Mouse (Mus musculus): ENCODE results near the gene Rpap2.
A peak's percentile ranks its signal among the peaks of the same experiment; 100 is the strongest.

The Rpap2 gene

GRCm38 (mm10) chr5:107687161-107687560 is 90.0 kb downstream of the Rpap2 start:
- no peak for DNase-seq (ENCODE audit: low spot score in 2 of 2)

- DNase-seq (ENCODE audit: low spot score in 2 of 2), result peak; percentile 18 to 50
Observed at GRCm38 (mm10) chr5:107687592-107688498, 90.7 kb downstream of the Rpap2 start.

DNA sequence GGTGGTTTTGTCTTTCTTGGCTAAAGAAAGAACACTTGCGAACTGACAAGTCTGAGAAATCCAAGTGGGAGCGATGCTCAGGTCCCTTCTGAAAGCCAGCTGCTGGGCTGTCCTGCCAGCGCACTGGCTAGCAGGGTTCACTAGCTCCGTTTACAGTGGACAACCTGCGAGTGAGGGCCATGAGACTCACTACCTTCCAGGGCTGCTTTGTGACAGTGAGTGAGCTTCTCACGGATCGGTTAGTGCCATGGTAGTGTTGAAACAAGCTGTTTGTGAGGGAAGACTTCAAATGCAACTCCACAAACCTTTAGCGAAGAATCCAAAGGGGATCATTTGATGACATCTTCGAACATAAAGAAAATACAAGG is 91.3 kb downstream of the Rpap2 start:
- DNase-seq (ENCODE audit: low spot score in 2 of 2), result no peak

DNA sequence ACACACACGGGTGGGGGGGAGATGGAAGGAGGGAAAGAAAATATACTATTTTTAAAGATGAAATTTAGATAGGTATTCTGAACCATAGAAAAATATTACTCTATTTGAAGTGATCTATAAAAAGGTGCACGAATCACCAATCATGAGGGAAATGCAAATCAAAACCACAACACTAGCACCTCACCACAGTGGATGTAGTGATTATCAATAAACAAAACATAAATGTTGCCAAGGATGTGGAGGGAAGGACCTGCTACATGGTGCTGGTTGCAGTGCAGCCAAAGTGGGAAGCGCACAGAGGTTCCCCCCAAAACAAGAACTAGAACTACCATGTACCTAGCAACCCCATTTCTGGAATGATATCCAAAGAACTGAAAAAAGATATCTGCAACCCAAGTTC is 97.8 kb downstream of the Rpap2 start:
- no peak for DNase-seq (ENCODE audit: low spot score in 2 of 2)

GRCm38 (mm10) chr5:107698888-107699287 is 101.7 kb downstream of the Rpap2 start:
- no peak for DNase-seq (ENCODE audit: low spot score in 2 of 2)

DNA sequence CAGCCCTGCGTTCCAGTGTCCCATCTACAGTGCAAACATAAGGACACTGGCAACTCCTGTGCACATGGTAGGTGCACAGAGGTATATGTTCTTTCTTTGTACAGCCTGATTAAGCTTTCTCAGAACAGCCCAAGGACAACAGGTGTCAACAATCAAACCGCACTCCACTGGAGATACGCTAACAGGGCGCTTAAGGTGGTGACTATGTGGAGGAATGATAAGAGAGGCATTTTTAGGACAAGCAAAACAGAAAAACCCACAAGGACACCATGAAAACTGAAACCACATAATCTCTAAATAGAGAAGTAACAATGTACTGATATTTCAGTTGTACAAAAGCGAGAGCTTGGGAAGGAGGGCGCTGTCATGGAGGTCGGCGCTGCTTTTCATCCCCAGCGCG is 103.7 kb downstream of the Rpap2 start:
- no peak for DNase-seq (ENCODE audit: low spot score in 2 of 2)

- DNase-seq (ENCODE audit: low spot score in 2 of 2), result no peak
Observed at GRCm38 (mm10) chr5:107701658-107702057, 104.5 kb downstream of the Rpap2 start.

- DNase-seq (ENCODE audit: low spot score in 2 of 2), result no peak
Observed at GRCm38 (mm10) chr5:107703207-107703763, 106.1 kb downstream of the Rpap2 start.

- DNase-seq (ENCODE audit: low spot score in 2 of 2), result no peak
Observed at GRCm38 (mm10) chr5:107705756-107706155, 108.6 kb downstream of the Rpap2 start.

DNA sequence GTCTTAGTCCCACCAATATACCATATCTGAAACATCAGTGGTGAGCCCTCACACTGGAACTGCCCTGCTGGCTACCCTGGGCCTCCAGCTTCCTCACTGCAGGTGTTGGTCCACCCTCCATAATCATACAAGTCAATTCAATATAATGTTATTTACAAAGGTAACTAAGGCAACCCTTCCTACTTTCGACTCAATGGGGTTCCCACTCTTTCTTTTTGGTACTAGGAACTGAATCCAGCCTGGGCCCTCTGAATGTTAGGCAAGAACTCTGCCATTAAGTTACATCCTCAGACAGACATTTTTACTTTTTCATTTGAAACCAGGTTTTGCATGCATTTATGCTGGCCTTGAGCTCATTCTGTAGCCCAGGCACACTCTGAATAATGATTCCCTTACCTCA is 109.1 kb downstream of the Rpap2 start:
- DNase-seq (ENCODE audit: low spot score in 2 of 2), result no peak

GRCm38 (mm10) chr5:107708124-107708797 is 111.1 kb downstream of the Rpap2 start:
- no peak for DNase-seq (ENCODE audit: low spot score in 2 of 2)

Measured in right cerebral cortex, postnatal 36 days (tissue).